Mouse (Mus musculus) gastrocnemius, postnatal 36 days (tissue): Measurements from ENCODE around the gene Nr4a3. TPM values are rescaled to one million over a fixed set of nuclear protein-coding genes. Genes with fewer than 3 reads are reported as not detected.

Experiments
- DNase-seq, 2 experiments: peaks; one replicate each; pipeline ENCODE4 v3.0.0; 2022
- intact Hi-C: fragments of 180-260 bp; cut with DNase I; formaldehyde crosslinking; loops from one replicate; pipeline ENCODE4 v1.15.1; 2025
- total RNA-seq, 2 experiments: library from RNA; stranded (reverse); gene quantifications; 2 replicates each; pipeline ENCODE4 v1.2.3; 2021

The Nr4a3 gene
- total RNA-seq, 2 experiments from 2014 or later: 9.1 to 9.5 TPM

- peak in 1 of 2 experiments; percentile 21 for DNase-seq
- intact Hi-C loops: loop anchor here (5.0 to 10.0 kb wide), 3 partner anchors 74 to 573 kb away; partner anchors contain the start of genes Alg2, Sec61b and Stx17
Measured at GRCm38 (mm10) chr4:48047766-48048371, 2.9 kb downstream of the Nr4a3 start.

GRCm38 (mm10) chr4:48048456-48049315 lies 3.7 kb downstream of the Nr4a3 start:
- intact Hi-C loops: loop anchor here (5.0 to 10.0 kb wide), 3 partner anchors 74 to 574 kb away; partner anchors contain the start of genes Alg2, Sec61b and Stx17

GRCm38 (mm10) chr4:48050020-48050419 lies 5.1 kb downstream of the Nr4a3 start:
- DNase-seq: no peak

More at GRCm38 (mm10) chr4:48048456-48049315, 3.7 kb downstream of the Nr4a3 start:
- DNase-seq: no peak

GRCm38 (mm10) chr4:48050442-48050841 lies 5.5 kb downstream of the Nr4a3 start:
- no peak for DNase-seq
- intact Hi-C loops: loop anchor here (10.0 kb wide), 1 partner anchor 616 kb away; no protein-coding TSS in a partner anchor

More at GRCm38 (mm10) chr4:48050020-48050419, 5.1 kb downstream of the Nr4a3 start:
- intact Hi-C loops: loop anchor here (10.0 kb wide), 1 partner anchor 615 kb away; no protein-coding TSS in a partner anchor

GRCm38 (mm10) chr4:48051086-48051673 lies 6.2 kb downstream of the Nr4a3 start:
- no peak for DNase-seq
- intact Hi-C loops: loop anchor here (10.0 kb wide), 1 partner anchor 616 kb away; no protein-coding TSS in a partner anchor

- intact Hi-C loops: loop anchor here (10.0 kb wide), 1 partner anchor 617 kb away; no protein-coding TSS in a partner anchor
- DNase-seq: no peak
Measured at GRCm38 (mm10) chr4:48051674-48052121, 6.7 kb downstream of the Nr4a3 start.

- DNase-seq: no peak
- intact Hi-C loops: no loop called here
Measured at GRCm38 (mm10) chr4:48061716-48062115, 16.8 kb downstream of the Nr4a3 start.

- no peak for DNase-seq
- intact Hi-C loops: no loop called here
Measured at GRCm38 (mm10) chr4:48064311-48064710, 19.4 kb downstream of the Nr4a3 start.

- intact Hi-C loops: no loop called here
- DNase-seq: no peak
Measured at GRCm38 (mm10) chr4:48066676-48067075, 21.7 kb downstream of the Nr4a3 start.

GRCm38 (mm10) chr4:48069111-48069510 lies 24.2 kb downstream of the Nr4a3 start:
- DNase-seq: no peak
- intact Hi-C loops: no loop called here

GRCm38 (mm10) chr4:48072006-48072405 lies 27.1 kb downstream of the Nr4a3 start:
- DNase-seq: no peak
- intact Hi-C loops: no loop called here

GRCm38 (mm10) chr4:48073325-48073724 lies 28.4 kb downstream of the Nr4a3 start:
- no peak for DNase-seq
- intact Hi-C loops: no loop called here

GRCm38 (mm10) chr4:48074451-48075240 lies 29.7 kb downstream of the Nr4a3 start:
- DNase-seq: no peak
- intact Hi-C loops: no loop called here

GRCm38 (mm10) chr4:48076693-48077471 lies 31.9 kb downstream of the Nr4a3 start:
- intact Hi-C loops: no loop called here
- no peak for DNase-seq

- intact Hi-C loops: no loop called here
- DNase-seq: no peak
Measured at GRCm38 (mm10) chr4:48078213-48078612, 33.3 kb downstream of the Nr4a3 start.

- no peak for DNase-seq
- intact Hi-C loops: no loop called here
Measured at GRCm38 (mm10) chr4:48079285-48080039, 34.5 kb downstream of the Nr4a3 start.

GRCm38 (mm10) chr4:48083452-48083851 lies 38.5 kb downstream of the Nr4a3 start:
- DNase-seq: no peak
- intact Hi-C loops: no loop called here

GRCm38 (mm10) chr4:48086609-48087008 lies 41.7 kb downstream of the Nr4a3 start:
- no peak for DNase-seq
- intact Hi-C loops: no loop called here
